Mouse (Mus musculus) E14TG2a.4 (cell line): ENCODE results near the gene Tjp2.

Experiments
- CTCF ChIP-seq: conservative IDR thresholded peaks from 2 replicates; pipeline ENCODE4 v1.5.1; 2014; ENCODE audit warnings: low read length
- NANOG ChIP-seq: IDR thresholded peaks from 2 replicates; pipeline ENCODE4 v1.6.1; 2014; ENCODE audit warnings: borderline replicate concordance, low read length, mixed read lengths
- POU5F1 ChIP-seq: IDR thresholded peaks from 2 replicates; pipeline ENCODE4 v1.6.1; 2014; ENCODE audit warnings: low read length, borderline replicate concordance

DNA sequence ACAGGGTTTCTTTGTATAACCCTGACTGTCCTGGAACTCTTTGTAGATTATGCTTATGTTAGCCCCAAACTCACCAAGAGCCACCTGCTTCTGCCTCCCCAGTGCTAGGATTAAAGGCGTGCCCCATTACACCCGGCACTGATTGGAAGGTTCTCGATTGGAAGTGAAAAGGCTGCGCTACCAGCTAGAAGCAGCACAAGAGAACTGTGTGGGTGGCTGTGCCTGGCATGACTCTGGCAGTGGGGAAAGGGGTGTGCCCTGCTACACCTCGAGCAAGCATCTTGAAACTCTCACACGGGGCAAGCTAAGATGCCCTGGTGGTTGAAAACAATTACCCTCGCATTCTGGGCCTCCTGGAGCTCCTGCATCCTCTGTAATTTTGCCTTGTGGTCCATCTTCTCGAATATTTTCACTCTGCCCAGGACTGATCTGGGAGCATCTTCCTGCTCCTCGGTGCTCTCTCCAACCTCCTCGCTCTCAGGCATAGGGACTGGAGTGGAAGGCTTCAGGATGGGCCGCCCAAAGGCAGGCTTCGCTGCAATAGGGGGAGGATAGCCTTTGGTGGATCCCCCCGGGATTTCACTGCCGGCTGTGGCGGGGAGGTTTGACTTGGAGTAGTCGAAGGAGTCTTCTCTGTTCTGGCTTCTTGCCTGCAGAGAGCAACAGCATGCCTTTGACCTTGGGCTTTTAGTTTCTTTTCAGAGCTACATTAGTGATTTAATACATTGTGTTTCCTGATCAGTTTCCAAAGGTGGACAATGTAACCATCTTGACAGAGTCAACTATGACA lies 127.0 kb downstream of the Tjp2 start:
- TF ChIP-seq CTCF (no peak), POU5F1 (no peak), NANOG (no peak)
